ENCODE assay signal across 18 mouse cellular contexts in the genomic region with DNA sequence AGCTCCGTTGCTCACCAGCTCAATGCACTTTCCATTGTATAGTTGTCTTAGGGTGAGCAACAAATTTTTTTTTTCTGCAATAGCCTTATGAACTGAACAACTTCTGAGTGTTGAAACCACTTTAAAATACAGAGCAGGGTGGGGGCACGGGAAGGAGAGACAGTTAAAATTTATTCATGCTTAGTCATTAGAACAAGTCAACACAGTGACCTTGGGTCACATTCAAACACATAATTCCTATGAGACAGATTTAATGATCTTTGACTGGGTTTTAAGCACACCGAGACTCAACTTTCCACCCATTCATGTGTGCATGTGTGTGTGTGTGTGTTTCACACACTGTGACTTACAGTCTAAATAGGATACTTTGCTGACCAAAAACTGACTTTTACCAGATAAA.
DNase-seq lines count a peak whose midpoint lies in the region; ATAC-seq and TF ChIP-seq lines count a peak whose summit lies in the region.
"Had no signal": no experiment of that assay in that cellular context is flagged by ENCODE, and none has a peak within 500 bp of the region (broad histone marks: within the 10 kb centered on the region; RNA-seq: fewer than 3 reads in every experiment).

No protein-coding gene starts in this region.

- H3K27ac ChIP-seq in lung, postnatal 0 days (ENCODE audit: low read length): no peak overlapping the region
- H3K27ac ChIP-seq: embryonic facial prominence, embryonic 12.5 days; hindbrain, embryonic 10.5 days; limb, embryonic 15.5 days had no signal

- H3K9me3 ChIP-seq in lung, postnatal 0 days (ENCODE audit: low read length): no peaks in the 10 kb centered on the region
- H3K9me3 ChIP-seq: embryonic facial prominence, embryonic 12.5 days; hindbrain, embryonic 10.5 days; limb, embryonic 15.5 days had no signal

- no peak for TF ChIP-seq EP300 in lung, postnatal 0 days (IDR thresholded peaks at IDR 0.05)

- H3K36me3 ChIP-seq in lung, postnatal 0 days (ENCODE audit: insufficient read depth, low read length): no peaks in the 10 kb centered on the region
- no peaks in the 10 kb centered on the region for H3K36me3 ChIP-seq in myocyte (ENCODE audit: control insufficient read depth, insufficient read depth)
- H3K36me3 ChIP-seq: embryonic facial prominence, embryonic 12.5 days; hindbrain, embryonic 10.5 days; limb, embryonic 15.5 days had no signal

- H3K4me2 ChIP-seq in lung, postnatal 0 days (replicated peaks; ENCODE audit: low read depth, low read length): no peak overlapping the region
- H3K4me2 ChIP-seq in myocyte (ENCODE audit: low read depth): peak overlapping the region; percentile 22
- H3K4me2 ChIP-seq: embryonic facial prominence, embryonic 12.5 days; limb, embryonic 15.5 days had no signal

- 71% methylated on average over 3 of the region's 3 CpGs for WGBS in lung, postnatal 0 days

- ATAC-seq in lung, postnatal 0 days: no peak
- ATAC-seq: forebrain, embryonic 14.5 days; liver, postnatal 0 days had no signal

- TF ChIP-seq POLR2A in myocyte (IDR thresholded peaks at IDR 0.05; ENCODE audit: insufficient read length, low read depth): no peak

- no peaks in the 10 kb centered on the region for H3K27me3 ChIP-seq in lung, postnatal 0 days (replicated peaks; ENCODE audit: insufficient read depth, low read length)
- no peaks in the 10 kb centered on the region for H3K27me3 ChIP-seq in myocyte (ENCODE audit: control insufficient read depth, insufficient read depth, insufficient read length)
- H3K27me3 ChIP-seq: embryonic facial prominence, embryonic 12.5 days; limb, embryonic 15.5 days had no signal

- TF ChIP-seq CTCF in lung, postnatal 0 days (IDR thresholded peaks at IDR 0.05): no peak

- no peak overlapping the region for H3K9ac ChIP-seq in lung, postnatal 0 days (replicated peaks; ENCODE audit: low read depth)
- H3K9ac ChIP-seq: embryonic facial prominence, embryonic 12.5 days; limb, embryonic 15.5 days; liver, postnatal 0 days had no signal

- no peak overlapping the region for H3K4me3 ChIP-seq in lung, postnatal 0 days (ENCODE audit: low read depth, low read length)
- no peak overlapping the region for H3K4me3 ChIP-seq in myocyte
- H3K4me3 ChIP-seq: embryonic facial prominence, embryonic 12.5 days; erythroblast, embryonic 14.5 days; hindbrain, embryonic 10.5 days; limb, embryonic 15.5 days had no signal

- H3K4me1 ChIP-seq in lung, postnatal 0 days (ENCODE audit: insufficient read depth, low read depth, low read length): no peaks in the 10 kb centered on the region
- H3K4me1 ChIP-seq: embryonic facial prominence, embryonic 12.5 days; hindbrain, embryonic 10.5 days; limb, embryonic 15.5 days had no signal

- H3K79me2 ChIP-seq in myocyte (ENCODE audit: control insufficient read depth, insufficient read depth): no peaks in the 10 kb centered on the region

- peak; percentile 54 to 77 for DNase-seq in adrenal gland, adult (ENCODE audit: inconsistent age in 2 of 2, low spot score in 1 of 2)
- no peak for DNase-seq in adrenal gland, adult 18-20 months (ENCODE audit: low spot score in 2 of 2)
- peak; percentile 25 for DNase-seq in lung, postnatal 0 days (ENCODE audit: low spot score)
- no peak for DNase-seq in lung, postnatal 4 days
- DNase-seq in adrenal gland, postnatal 36 days: peak; percentile 42 to 51
- no peak for DNase-seq in right cerebral cortex, postnatal 4 days
- DNase-seq in ovary, postnatal 36 days (ENCODE audit: low spot score): no peak
- DNase-seq: cerebellum, adult 9-11 months; gastrocnemius, postnatal 10 days; liver, postnatal 0 days; lung, postnatal 14 days; thymus, postnatal 14 days had no signal

- no peak overlapping the region for H3ac ChIP-seq in myocyte (ENCODE audit: control insufficient read depth, insufficient read length)

TF ChIP-seq in myocyte, 11 proteins besides CTCF, POLR2A, EP300 and RAD21:
- TF ChIP-seq MAX (IDR thresholded peaks at IDR 0.05; ENCODE audit: low read depth) (no peak), REST (IDR thresholded peaks at IDR 0.05; ENCODE audit: insufficient read depth, insufficient read length) (no peak), MYOG (IDR thresholded peaks at IDR 0.05; ENCODE audit: control insufficient read depth in 1 of 3, insufficient read depth in 1 of 3, insufficient read length in 2 of 3, low read depth in 2 of 3) (no peak), POLR2AphosphoS2 (IDR thresholded peaks at IDR 0.05; ENCODE audit: insufficient read length, low read depth) (no peak), TCF3 (IDR thresholded peaks at IDR 0.05; ENCODE audit: insufficient read length, low read depth) (no peak), CEBPB (IDR thresholded peaks at IDR 0.05; ENCODE audit: insufficient read depth, poor library complexity, severe bottlenecking) (0 out of 2 replicates have a peak, but pooled peaks have one; percentile 43), SRF (IDR thresholded peaks at IDR 0.05; ENCODE audit: control insufficient read depth, insufficient read length, low read depth) (no peak)

Comparison
In these comparisons a context has a peak if more than half of its experiments do, and no peak if none do; other contexts are left out.
1. DNase-seq: peak in adrenal gland, adult (2 of 2), lung, postnatal 0 days (single experiment) and adrenal gland, postnatal 36 days (2 of 2); none in adrenal gland, adult 18-20 months (0 of 2), lung, postnatal 4 days (0 of 2), right cerebral cortex, postnatal 4 days (single experiment) and ovary, postnatal 36 days (single experiment).